Mouse (Mus musculus): ENCODE results near the gene Mtrex. TPM values are rescaled to one million over a fixed set of nuclear protein-coding genes. Genes with fewer than 3 reads are reported as not detected.
A peak's percentile ranks its signal among the peaks of the same experiment; 100 is the strongest.

Mtrex gene
- polyA plus RNA-seq, 1 experiment from 2014 or later = 90.0 TPM

DNA sequence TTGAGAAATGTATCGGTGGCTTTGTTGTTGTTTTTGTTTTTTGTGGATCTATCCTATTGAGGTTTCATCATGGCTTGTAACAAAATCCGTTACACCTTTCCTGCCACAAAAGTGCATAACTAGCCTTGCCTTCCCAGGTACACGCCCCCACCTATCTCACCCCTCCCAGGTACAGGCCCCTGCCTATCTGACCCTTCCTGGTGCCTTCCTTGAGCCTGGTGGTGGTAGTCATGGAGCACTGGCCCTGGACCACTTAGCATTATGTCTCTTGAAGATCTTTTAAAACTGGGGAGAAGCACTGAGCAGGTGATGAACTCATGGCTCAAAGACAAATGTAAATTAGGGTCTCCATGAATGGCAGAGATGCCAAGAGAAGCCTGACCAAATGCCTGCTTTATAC is 64.9 kb downstream of the Mtrex start:
- peaks cover 45% of the 10 kb centered on the region for H3K36me3 ChIP-seq (replicated peaks)
- H3K4me1 ChIP-seq = 0 out of 2 replicates have a peak, but pooled peaks cover 2% of the 10 kb centered on the region
- no peak overlapping the region for H3K27ac ChIP-seq
- WGBS = 73% methylated on average over 3 of the region's 3 CpGs
- H3K4me3 ChIP-seq (replicated peaks) = no peak overlapping the region
- no peaks in the 10 kb centered on the region for H3K27me3 ChIP-seq
- no peak for ATAC-seq (ENCODE audit: low FRiP score)
- no peak overlapping the region for H3K4me2 ChIP-seq
- H3K9me3 ChIP-seq = no peaks in the 10 kb centered on the region
- no peak overlapping the region for H3K9ac ChIP-seq

GRCm38 (mm10) chr13:112861825-112862306 is 65.3 kb downstream of the Mtrex start:
- no peak overlapping the region for H3K4me3 ChIP-seq (replicated peaks)
- no peak for ATAC-seq (ENCODE audit: low FRiP score)
- no peaks in the 10 kb centered on the region for H3K9me3 ChIP-seq
- no peak overlapping the region for H3K4me2 ChIP-seq
- H3K36me3 ChIP-seq (replicated peaks) = peaks cover 42% of the 10 kb centered on the region
- 0 out of 2 replicates have a peak, but pooled peaks cover 2% of the 10 kb centered on the region for H3K4me1 ChIP-seq
- 58% methylated on average over 5 of the region's 5 CpGs for WGBS
- H3K27me3 ChIP-seq = no peaks in the 10 kb centered on the region
- no peak overlapping the region for H3K27ac ChIP-seq
- no peak overlapping the region for H3K9ac ChIP-seq

DNA sequence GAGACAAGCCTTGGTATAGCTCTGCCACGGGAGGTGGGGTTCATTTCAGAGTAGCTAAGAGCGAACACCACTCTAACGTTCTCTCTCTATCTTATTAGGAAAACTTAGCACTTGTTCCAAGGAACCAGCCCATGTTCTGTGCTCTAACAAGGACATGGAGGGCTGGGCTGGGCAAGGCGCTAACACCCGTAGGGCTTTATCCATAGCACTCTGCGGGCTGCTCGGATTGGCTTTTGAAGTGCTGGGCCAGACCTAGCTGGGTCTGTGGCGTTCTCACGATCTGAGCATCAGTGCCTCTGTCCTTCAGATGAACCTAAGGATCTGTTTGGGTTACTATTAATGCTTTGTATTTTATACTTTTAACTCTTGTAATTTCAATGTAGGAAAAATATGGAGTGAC is 66.3 kb downstream of the Mtrex start:
- WGBS = 92% methylated on average over 9 of the region's 9 CpGs
- Histone ChIP-seq H3K36me3 (replicated peaks) (peaks cover 33% of the 10 kb centered on the region), H3K4me3 (replicated peaks) (no peak overlapping the region), H3K4me1 (0 out of 2 replicates have a peak, but pooled peaks cover 2% of the 10 kb centered on the region), H3K27me3 (no peaks in the 10 kb centered on the region), H3K9ac (no peak overlapping the region), H3K9me3 (no peaks in the 10 kb centered on the region), H3K27ac (no peak overlapping the region), H3K4me2 (no peak overlapping the region)
- ATAC-seq (ENCODE audit: low FRiP score) = no peak

DNA sequence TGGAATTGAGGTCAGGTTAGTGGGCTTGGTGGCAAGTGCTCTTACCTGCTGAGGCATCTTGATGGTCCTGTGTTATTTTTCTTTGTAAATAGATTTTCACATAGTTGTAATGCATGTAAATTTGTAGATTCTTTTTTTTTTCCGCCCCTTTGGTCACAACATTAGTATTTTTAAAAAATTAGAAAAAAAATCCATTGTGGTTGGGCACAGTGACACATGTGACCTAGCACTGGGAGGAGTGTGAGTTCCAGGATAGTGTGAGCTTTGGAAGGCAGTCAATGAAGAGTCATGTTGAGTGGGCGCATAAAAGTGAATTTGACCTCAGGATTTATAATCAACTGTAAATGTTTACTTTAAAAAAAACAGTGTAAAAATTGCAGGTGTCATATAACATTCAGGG is 66.8 kb downstream of the Mtrex start:
- H3K4me3 ChIP-seq (replicated peaks) = no peak overlapping the region
- H3K4me1 ChIP-seq = 0 out of 2 replicates have a peak, but pooled peaks cover 2% of the 10 kb centered on the region
- H3K9ac ChIP-seq = no peak overlapping the region
- H3K36me3 ChIP-seq (replicated peaks) = peaks cover 27% of the 10 kb centered on the region
- H3K9me3 ChIP-seq = no peaks in the 10 kb centered on the region
- no peaks in the 10 kb centered on the region for H3K27me3 ChIP-seq
- H3K4me2 ChIP-seq = no peak overlapping the region
- WGBS = 87% methylated on average over 2 of the region's 2 CpGs
- ATAC-seq (ENCODE audit: low FRiP score) = no peak
- no peak overlapping the region for H3K27ac ChIP-seq

GRCm38 (mm10) chr13:112859574-112860134 is 67.5 kb downstream of the Mtrex start:
- no peak for ATAC-seq (ENCODE audit: low FRiP score)
- Histone ChIP-seq H3K4me3 (replicated peaks) (no peak overlapping the region), H3K9ac (no peak overlapping the region), H3K27me3 (no peaks in the 10 kb centered on the region), H3K36me3 (replicated peaks) (peaks cover 20% of the 10 kb centered on the region), H3K27ac (no peak overlapping the region), H3K4me2 (no peak overlapping the region), H3K9me3 (no peaks in the 10 kb centered on the region), H3K4me1 (0 out of 2 replicates have a peak, but pooled peaks cover 2% of the 10 kb centered on the region)
- WGBS = 90% methylated on average over 21 of the region's 21 CpGs

GRCm38 (mm10) chr13:112857921-112858320 is 69.3 kb downstream of the Mtrex start:
- H3K36me3 ChIP-seq (replicated peaks) = 0 out of 2 replicates have a peak, but pooled peaks cover 4% of the 10 kb centered on the region
- H3K4me3 ChIP-seq (replicated peaks) = no peak overlapping the region
- WGBS = 72% methylated on average over 7 of the region's 7 CpGs
- no peaks in the 10 kb centered on the region for H3K27me3 ChIP-seq
- peaks cover 8% of the 10 kb centered on the region for H3K4me1 ChIP-seq
- H3K9me3 ChIP-seq = no peaks in the 10 kb centered on the region
- ATAC-seq (ENCODE audit: low FRiP score) = no peak
- H3K9ac ChIP-seq = no peak overlapping the region
- H3K4me2 ChIP-seq = no peak overlapping the region
- no peak overlapping the region for H3K27ac ChIP-seq

GRCm38 (mm10) chr13:112854402-112854801 is 72.8 kb downstream of the Mtrex start:
- H3K36me3 ChIP-seq (replicated peaks) = no peaks in the 10 kb centered on the region
- no peak for ATAC-seq (ENCODE audit: low FRiP score)
- peaks cover 6% of the 10 kb centered on the region for H3K4me1 ChIP-seq
- no peak overlapping the region for H3K4me3 ChIP-seq (replicated peaks)
- no peak overlapping the region for H3K27ac ChIP-seq
- no peaks in the 10 kb centered on the region for H3K9me3 ChIP-seq
- WGBS = 57% methylated on average over 6 of the region's 6 CpGs
- H3K27me3 ChIP-seq = no peaks in the 10 kb centered on the region
- no peak overlapping the region for H3K9ac ChIP-seq
- peak overlapping the region; percentile 29; the same call in 1 of the 2 replicates for H3K4me2 ChIP-seq

- peak; percentile 41; the same call in 1 of the 2 replicates for ATAC-seq (ENCODE audit: low FRiP score)
Measured at GRCm38 (mm10) chr13:112853710-112854316, 73.4 kb downstream of the Mtrex start.

GRCm38 (mm10) chr13:112845931-112846330 is 81.3 kb downstream of the Mtrex start:
- H3K27me3 ChIP-seq = no peaks in the 10 kb centered on the region
- H3K9me3 ChIP-seq = 0 out of 2 replicates have a peak, but pooled peaks cover 3% of the 10 kb centered on the region
- no peak overlapping the region for H3K4me2 ChIP-seq
- H3K4me1 ChIP-seq = no peaks in the 10 kb centered on the region
- no peak overlapping the region for H3K9ac ChIP-seq
- peaks cover 7% of the 10 kb centered on the region; the same call in 1 of the 2 replicates for H3K36me3 ChIP-seq (replicated peaks)
- no peak overlapping the region for H3K4me3 ChIP-seq (replicated peaks)
- no peak for ATAC-seq (ENCODE audit: low FRiP score)
- 90% methylated on average over 3 of the region's 3 CpGs for WGBS
- no peak overlapping the region for H3K27ac ChIP-seq

More at GRCm38 (mm10) chr13:112853710-112854316, 73.4 kb downstream of the Mtrex start:
- WGBS = 32% methylated on average over 17 of the region's 17 CpGs
- Histone ChIP-seq H3K4me3 (replicated peaks) (no peak overlapping the region), H3K27me3 (no peaks in the 10 kb centered on the region), H3K4me1 (peaks cover 6% of the 10 kb centered on the region), H3K27ac (no peak overlapping the region), H3K9ac (no peak overlapping the region), H3K9me3 (no peaks in the 10 kb centered on the region), H3K4me2 (peak overlapping the region; percentile 29; the same call in 1 of the 2 replicates), H3K36me3 (replicated peaks) (no peaks in the 10 kb centered on the region)

DNA sequence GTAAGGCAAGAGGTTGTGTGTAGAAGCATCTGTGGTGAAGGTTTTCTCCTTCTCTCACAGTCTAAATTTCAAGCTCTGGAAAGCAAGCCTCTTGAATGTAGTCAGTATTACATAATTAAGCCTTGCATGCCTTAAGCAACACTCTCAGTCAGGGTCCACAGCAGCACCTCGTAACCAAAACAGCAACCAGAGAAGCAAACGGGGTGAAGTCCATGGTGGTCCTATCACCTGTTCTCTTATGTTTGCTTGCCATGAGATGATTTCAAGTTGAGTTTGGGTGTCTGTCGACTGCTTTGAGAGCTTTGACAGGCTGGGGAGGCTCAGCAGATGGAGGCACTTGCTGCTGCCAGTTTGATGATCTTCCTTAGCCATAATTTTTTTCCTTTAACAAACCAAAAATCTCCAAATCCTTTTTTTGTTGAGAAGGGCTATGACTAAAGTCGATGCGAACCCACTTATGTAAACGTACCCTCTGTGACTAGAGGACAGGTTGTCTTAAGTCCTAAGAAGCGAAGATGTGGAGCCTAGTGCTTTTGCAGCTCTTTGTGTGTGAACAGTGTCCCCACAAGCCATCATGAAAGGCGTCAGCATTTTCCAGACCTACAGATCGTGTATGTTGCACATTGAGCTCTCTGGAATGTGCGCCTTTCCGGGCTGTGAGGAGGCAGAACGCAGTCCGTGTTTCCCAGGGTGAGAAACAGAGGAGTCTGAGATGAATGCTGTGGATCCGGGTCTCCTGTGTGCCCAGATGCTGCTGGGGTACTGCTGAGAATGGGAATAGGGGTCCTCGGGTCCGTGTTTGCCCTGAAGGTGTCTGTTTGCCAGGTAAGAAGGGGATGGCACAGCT is 86.7 kb downstream of the Mtrex start:
- Histone ChIP-seq H3K36me3 (replicated peaks) (peaks cover 4% of the 10 kb centered on the region; the same call in 1 of the 2 replicates), H3K4me3 (replicated peaks) (no peak overlapping the region), H3K9me3 (0 out of 2 replicates have a peak, but pooled peaks cover 3% of the 10 kb centered on the region), H3K9ac (no peak overlapping the region), H3K27ac (no peak overlapping the region), H3K4me2 (no peak overlapping the region), H3K4me1 (no peaks in the 10 kb centered on the region), H3K27me3 (no peaks in the 10 kb centered on the region)
- WGBS = 91% methylated on average over 16 of the region's 16 CpGs
- ATAC-seq (ENCODE audit: low FRiP score) = no peak

DNA sequence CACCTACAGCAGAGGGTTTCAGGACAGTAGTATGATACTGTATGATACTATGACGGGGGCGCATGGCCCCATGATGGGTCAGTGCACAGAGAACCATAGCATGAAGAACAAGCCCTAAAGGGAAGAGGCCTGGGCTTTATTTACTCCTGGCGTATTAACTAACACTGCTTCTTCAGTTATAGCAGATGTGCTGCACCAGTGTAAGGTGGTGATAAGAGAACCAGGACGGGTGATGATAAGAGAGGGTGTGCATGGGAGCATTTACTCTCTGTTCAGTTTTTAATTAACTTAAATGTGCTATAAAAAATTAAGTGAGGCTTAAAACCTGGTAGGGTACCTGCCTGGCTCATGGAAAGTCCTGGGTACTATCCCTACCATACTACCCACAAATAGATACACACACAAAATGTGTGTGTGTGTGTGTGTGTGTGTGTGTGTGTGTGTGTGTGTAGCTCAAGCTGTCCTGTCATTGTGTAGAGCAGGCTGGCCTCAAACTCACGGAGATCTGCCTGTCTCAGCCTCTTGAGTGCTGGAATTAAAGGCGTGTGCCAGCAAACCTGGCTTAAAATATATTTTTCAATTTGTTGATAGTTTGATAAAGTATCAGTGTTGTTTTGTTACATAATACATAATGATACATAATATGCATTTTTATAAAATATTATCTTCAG is 88.5 kb downstream of the Mtrex start:
- H3K27ac ChIP-seq = no peak overlapping the region
- no peak for ATAC-seq (ENCODE audit: low FRiP score)
- 97% methylated on average over 6 of the region's 6 CpGs for WGBS
- no peak overlapping the region for H3K4me3 ChIP-seq (replicated peaks)
- no peaks in the 10 kb centered on the region for H3K36me3 ChIP-seq (replicated peaks)
- peaks cover 9% of the 10 kb centered on the region for H3K4me1 ChIP-seq
- no peak overlapping the region for H3K4me2 ChIP-seq
- H3K9ac ChIP-seq = no peak overlapping the region
- H3K27me3 ChIP-seq = no peaks in the 10 kb centered on the region
- H3K9me3 ChIP-seq = no peaks in the 10 kb centered on the region

Data from forebrain, embryonic 12.5 days (tissue).